Mouse (Mus musculus) E14TG2a.4 (cell line): Measurements from ENCODE around the gene Ccdc175.

Source experiments
- CTCF ChIP-seq: conservative IDR thresholded peaks from 2 replicates; pipeline ENCODE4 v1.5.1; 2014; ENCODE audit warnings: low read length
- NANOG ChIP-seq: IDR thresholded peaks from 2 replicates; pipeline ENCODE4 v1.6.1; 2014; ENCODE audit warnings: borderline replicate concordance, low read length, mixed read lengths

DNA sequence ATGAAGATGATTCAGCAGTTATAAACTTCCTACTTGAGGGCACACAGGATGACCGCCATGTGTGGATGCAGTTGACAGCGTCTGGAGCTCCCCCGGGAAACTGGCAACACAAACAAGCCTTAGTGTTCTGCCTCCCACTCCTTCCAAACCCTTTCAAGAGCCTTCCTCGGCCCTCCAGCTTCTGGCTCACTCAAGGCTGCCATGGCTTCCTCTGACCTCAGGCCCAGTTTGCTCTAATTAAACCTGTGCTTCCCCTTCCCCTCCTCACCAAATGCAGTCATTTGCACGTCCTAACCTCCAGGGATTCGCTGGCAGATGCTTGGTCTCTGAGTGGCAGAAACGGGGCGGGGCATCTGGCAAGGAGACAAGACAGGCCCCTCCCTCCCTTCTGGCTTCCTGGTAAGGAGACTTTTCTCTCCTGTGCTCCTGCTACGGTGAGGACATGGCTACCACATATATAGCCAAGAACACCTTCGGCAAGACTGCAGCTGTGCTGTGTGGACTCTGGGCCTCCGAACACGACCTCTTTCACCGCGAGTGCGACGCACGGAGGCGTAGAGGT lies 13.2 kb upstream of the Ccdc175 start:
- no peak for TF ChIP-seq CTCF
- no peak for TF ChIP-seq NANOG
